Mouse (Mus musculus) embryonic fibroblast, embryonic 13.5 days (primary cell): Measurements from ENCODE around the gene Tcf7l2.

Experiments used
- CTCF ChIP-seq: IDR thresholded peaks from 2 replicates; pipeline ENCODE4 v1.5.1; 2011; ENCODE audit warnings: mild to moderate bottlenecking, control low read depth, low read length, moderate library complexity, borderline replicate concordance; ENCODE audit not compliant: insufficient read depth
- POLR2A ChIP-seq: IDR thresholded peaks from 2 replicates; pipeline ENCODE4 v1.6.1; 2011; ENCODE audit warnings: low read depth, mild to moderate bottlenecking, control low read depth, low read length, moderate library complexity

DNA sequence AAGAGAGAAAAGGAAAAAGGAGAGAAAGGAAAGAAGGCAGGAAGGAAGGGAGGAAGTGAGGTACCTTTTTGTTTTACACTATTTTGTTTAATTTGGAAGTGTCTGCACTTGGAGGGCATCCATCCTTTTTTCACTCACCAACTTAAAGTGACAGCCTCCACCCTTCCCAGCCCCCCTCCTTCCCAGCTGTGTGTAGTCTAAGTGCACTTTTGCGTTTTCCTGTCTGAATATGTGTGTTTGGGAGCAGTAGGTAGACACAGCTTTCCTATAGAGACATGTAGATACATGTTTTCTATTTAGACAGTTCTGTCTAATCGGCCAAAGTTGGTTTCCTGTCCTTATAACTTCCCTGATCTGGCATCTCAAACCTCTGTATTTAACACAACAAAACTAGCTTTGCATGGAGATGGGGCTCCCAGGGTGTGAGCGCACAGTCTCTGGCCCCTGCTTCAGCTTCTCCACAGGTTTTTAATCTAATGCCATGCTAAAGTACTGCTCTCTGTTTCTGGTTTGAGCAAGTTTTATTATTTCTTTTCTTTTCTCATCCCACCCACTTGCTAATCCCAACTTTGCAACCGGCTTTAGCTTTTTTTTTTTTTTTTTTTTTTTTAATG is 154.3 kb downstream of the Tcf7l2 start:
- TF ChIP-seq CTCF (no peak), POLR2A (no peak)
